Mouse (Mus musculus) left cerebral cortex, postnatal 14 days (tissue): ENCODE data around the gene Mettl24. TPM values are rescaled to one million over a fixed set of nuclear protein-coding genes. Genes with fewer than 3 reads are reported as not detected.

Experiments used
- DNase-seq, 2 experiments: peaks; one replicate each; pipeline ENCODE4 v3.0.0; 2021 to 2022; ENCODE audit warnings: low spot score in 2 of 2, mixed read lengths in 1 of 2
- intact Hi-C: fragments of 180-260 bp; cut with DNase I; formaldehyde crosslinking; loops from one replicate; pipeline ENCODE4 v1.15.1; 2025
- total RNA-seq, 2 experiments: library from RNA; stranded (reverse); gene quantifications; 2 replicates each; pipeline ENCODE4 v1.2.3; 2021

The Mettl24 gene
- total RNA-seq, 2 experiments from 2014 or later = 1.4 to 2.7 TPM

DNA sequence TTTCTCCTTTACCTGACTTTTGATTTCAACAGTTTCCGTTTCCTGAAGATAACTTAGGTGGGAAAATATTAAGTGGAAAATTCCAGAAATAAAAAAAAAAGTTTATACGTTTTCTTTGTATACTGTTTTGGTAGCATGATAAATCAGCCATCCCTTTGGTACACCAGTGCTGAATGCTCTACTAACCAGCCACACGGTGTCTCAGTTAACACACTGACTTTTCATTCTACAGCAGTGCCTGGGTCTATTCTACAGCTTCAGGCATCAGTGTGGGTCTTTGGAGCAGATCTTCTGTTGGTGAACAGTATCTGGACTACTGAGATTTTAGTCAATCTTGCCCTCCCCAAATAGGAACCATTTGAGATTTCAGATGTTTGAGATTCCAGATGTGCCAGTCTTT lies 4.6 kb upstream of the Mettl24 start:
- no peak for DNase-seq
- intact Hi-C loops = no loop called here

DNA sequence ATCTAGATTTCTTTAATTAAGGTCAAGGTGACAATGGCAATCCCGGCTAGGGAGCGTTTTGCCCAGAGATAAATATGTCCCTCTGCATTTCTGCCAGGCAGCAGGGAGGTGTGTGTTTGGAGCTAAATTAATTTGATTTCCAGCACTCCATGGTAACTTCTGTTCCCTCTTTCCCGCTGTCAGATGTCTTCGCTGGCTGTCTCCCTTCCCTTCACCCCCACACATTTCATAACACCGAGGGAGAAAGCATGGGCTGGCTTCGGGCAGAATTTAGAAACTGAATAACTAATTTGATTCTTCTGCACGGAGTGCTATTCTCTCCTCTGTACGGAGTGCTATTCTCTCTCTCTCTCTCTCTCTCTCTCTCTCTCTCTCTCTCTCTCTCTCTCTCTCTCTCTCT lies 612 bp upstream of the Mettl24 start:
- intact Hi-C loops = loop anchor here (2.0 to 5.0 kb wide), 3 partner anchors 45 to 200 kb away; partner anchors contain the start of genes Cdc40 and Wasf1

DNA sequence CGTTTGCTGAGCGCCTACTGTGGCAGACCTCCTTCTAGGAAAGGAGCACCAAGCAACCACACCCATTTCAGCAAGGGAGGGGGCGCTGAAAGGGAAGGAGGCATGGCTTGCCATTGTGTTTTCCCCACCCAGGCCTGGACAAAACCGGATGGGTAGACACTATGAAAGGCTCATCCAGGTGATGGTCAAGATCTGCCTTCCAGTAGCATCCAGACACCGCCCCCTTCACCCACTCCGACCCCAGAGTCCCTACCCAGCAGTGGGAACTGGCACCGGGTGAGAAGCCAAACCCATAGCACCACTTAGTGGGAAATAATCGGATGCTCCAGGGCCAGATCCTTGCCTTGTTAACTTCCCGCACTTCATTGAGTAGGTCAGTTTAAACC lies 779 bp downstream of the Mettl24 start:
- intact Hi-C loops = loop anchor here (2.0 to 5.0 kb wide), 3 partner anchors 43 to 199 kb away; partner anchors contain the start of genes Cdc40 and Wasf1
- DNase-seq = no peak

More for the DNA sequence above, 612 bp upstream of the Mettl24 start:
- peak; percentile 72 to 86 for DNase-seq

DNA sequence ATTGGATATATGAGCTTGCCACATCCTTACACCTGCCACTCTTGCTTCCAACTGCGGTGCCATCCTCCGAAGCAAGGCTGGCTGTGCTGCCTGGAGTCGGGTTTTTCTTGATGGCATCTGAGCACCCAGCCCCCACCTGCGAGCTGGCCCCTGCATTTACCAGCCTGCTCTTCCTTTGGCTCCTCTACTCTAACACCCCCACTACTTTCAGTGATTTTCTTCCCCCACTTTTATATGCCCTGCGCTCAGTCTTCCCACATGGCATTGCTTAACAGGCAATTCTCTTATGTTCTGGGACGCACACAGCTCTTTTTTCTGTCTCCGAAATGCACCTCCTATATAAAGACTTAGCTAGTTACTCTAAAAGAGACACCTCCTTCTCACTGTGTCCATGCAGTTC lies 1.2 kb downstream of the Mettl24 start:
- DNase-seq = peak; percentile 42 to 76
- intact Hi-C loops = loop anchor here (5.0 kb wide), 2 partner anchors 43 to 158 kb away; no protein-coding TSS in a partner anchor

DNA sequence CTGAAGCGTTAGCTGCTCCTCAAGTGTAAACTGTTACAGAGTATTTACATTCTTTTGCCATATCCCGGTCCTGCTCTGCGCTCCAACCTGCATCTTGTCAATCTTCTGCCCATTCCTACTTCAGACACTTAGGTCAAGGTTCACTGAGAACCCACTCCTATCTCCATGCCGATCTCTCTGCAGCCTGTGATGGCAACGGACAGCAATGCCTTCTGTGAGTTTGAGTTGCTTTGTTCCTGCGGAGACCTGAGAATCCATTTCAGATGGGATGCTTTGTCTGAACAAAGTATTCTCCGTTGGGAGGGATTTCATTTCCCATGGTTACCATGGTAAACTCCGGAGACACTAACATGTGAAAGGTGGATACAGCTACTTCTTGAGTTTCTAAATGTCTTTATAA lies 2.6 kb downstream of the Mettl24 start:
- DNase-seq = no peak
- intact Hi-C loops = loop anchor here (5.0 kb wide), 1 partner anchor 67 kb away; no protein-coding TSS in a partner anchor

DNA sequence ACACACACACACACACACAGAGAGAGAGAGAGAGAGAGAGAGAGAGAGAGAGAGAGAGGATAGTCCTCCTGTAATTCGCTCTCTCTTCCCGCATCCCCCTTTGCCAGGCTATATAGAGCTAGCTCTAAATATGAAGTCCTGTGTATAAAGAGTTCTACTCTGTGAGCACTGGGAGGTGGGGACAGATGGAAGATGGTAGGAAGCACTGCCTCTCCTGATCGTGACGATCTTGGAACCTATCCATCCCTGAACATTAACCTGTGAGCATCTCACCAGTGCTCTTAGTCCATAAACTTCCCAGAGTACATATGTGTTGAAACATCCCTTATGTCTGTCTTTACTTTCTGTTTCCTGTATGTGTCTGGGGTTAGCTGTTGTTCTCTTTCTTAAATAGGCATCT lies 3.9 kb downstream of the Mettl24 start:
- DNase-seq = no peak

DNA sequence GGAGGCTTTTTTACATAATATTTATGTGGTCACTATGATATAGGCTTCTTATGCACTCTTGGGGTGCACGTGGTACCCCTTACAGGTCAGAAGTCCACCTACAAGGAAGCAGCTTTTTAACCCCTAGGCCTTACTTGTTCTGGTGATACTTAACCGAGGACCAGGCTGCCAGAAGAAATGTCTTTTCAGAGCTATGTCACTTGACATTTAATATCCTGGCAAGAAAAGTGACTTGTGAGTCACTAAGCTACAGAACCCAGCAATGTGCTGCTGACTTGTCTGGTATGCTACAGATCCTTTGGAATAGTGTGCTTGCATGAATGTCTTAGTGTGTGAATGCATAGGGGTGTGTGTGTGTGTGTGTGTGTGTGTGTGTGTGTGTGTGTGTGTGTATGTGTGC lies 4.3 kb downstream of the Mettl24 start:
- intact Hi-C loops = loop anchor here (5.0 kb wide), 1 partner anchor 65 kb away; no protein-coding TSS in a partner anchor
- DNase-seq = peak in 1 of 2 experiments; percentile 54

More for the DNA sequence above, 3.9 kb downstream of the Mettl24 start:
- intact Hi-C loops = loop anchor here (5.0 kb wide), 1 partner anchor 65 kb away; no protein-coding TSS in a partner anchor

DNA sequence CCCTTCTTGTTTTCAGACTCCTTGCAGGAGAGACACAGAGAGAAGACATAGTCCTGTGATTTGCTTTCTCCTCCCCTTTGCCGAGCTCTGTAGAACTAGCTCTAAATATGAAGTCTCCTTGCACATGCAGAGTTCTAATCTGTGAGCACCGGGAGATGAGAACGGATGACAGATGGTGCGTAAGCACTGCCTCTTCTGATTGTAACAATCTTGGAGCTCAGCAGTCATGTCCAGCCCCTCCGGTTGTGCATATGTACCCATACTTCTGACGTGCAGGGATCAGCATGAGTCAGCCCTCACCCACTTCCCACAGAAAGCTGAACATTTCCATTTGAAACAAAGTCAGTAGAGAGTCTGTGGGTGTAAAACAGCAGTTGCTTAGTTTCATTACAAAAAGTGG lies 5.2 kb downstream of the Mettl24 start:
- DNase-seq = peak; percentile 73 to 76
- intact Hi-C loops = loop anchor here (5.0 kb wide), 1 partner anchor 64 kb away; no protein-coding TSS in a partner anchor

DNA sequence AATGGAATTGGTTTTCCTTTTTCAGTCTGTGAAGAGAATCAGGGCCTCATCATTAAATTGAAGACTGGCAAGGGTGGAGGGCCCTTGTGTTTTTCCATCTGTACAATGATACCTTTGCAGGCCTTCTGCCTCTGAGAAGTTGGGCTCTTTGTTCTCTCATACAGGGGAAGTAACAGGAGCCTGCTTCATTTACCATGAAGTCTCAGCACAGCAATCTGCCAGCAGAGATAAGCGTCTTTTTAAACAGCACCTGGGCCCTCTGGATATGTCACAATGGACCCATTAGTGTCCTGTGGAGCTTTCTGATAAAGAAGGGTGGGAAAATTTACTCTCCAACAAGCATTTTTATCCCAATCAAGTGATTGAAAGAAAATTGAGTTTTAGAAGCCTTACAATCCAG lies 5.8 kb downstream of the Mettl24 start:
- intact Hi-C loops = loop anchor here (5.0 kb wide), 1 partner anchor 63 kb away; no protein-coding TSS in a partner anchor

DNA sequence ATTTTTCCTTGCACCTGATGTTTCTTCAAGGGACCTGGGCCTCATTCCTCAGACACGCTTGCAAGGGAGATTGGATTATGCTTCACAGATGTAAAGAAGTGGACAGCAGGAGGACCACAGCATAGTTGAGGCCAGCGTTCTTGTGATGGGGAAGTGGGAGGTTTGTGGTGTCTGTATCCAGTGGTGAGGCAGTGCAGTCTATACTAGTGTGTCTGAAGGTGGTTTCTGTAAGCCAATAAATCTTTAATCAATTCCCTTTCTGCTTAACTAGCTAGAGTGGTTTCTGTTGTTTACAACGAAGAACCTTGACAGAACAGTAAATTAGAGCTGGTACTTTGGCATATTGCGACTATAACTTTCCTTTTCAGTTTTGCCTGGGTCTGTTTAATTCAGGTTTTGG lies 15.6 kb downstream of the Mettl24 start:
- intact Hi-C loops = no loop called here
- DNase-seq = peak in 1 of 2 experiments; percentile 1

More for the DNA sequence above, 5.8 kb downstream of the Mettl24 start:
- DNase-seq = no peak

DNA sequence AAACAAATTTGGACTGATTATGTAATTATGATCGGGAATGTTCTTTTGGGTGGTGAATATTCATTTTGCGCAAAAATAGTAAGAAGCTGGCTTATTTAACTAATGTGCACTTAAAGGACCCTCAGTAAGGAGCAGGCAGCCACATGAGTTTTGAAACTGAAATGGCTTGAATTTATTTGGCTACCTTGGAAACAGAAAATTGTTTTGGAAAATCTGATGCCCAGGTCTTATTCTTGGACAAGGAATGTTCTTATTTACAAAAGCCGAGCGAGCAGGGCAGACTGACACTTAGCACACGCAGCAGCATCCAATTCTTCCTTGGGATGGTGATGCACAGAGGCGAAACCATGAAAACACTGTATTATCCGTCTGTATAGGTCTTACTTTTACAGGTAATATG lies 28.0 kb downstream of the Mettl24 start:
- intact Hi-C loops = no loop called here
- DNase-seq = peak; percentile 3 to 61

DNA sequence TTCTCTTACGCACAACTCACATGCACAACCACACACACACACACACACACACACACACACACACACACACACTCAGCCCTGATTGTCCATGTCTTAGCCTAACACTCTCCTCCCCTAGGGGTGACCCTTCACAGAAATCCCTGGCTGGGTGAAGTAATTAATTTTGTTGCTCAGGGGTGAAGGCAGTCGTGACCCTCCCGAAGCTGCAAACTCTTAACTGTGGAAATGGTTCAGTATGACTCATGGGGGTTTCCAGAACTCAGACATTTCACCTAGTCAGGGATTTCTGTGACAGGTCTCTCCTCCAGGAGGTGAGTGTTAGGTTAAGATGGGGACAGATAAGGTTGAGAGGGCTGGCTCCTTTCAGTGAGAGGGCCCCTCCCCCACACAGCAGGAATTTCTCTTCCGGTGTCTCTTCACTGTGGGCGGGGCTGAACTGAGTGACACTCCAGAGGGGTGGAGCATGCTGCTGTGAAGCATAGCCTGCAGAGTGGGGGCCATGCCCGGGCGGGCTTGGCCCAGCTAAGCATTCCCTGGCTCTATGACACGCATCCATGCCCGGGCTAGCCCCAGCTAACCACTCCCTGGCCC lies 30.0 kb downstream of the Mettl24 start:
- peak in 1 of 2 experiments; percentile 2 for DNase-seq
- intact Hi-C loops = no loop called here

DNA sequence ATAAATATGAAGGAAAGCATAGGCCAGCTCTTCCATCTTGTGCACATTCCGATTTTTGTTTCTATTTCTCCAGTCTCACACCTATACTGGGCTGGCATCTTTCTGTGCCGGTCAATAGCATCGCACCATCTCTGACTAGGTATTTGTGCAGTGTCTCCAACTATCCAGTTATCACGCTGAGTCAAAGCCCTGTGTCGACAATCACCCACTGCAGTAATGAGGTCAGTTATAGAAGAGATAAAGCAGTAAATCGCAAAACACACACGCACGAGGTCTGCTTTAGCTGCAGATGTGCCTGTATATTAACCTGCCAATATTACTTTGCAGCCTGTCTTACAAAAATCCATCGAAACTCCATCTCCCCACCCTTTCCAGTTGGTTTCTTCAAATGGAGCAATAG lies 30.7 kb downstream of the Mettl24 start:
- intact Hi-C loops = no loop called here
- peak in 1 of 2 experiments; percentile 1 for DNase-seq

DNA sequence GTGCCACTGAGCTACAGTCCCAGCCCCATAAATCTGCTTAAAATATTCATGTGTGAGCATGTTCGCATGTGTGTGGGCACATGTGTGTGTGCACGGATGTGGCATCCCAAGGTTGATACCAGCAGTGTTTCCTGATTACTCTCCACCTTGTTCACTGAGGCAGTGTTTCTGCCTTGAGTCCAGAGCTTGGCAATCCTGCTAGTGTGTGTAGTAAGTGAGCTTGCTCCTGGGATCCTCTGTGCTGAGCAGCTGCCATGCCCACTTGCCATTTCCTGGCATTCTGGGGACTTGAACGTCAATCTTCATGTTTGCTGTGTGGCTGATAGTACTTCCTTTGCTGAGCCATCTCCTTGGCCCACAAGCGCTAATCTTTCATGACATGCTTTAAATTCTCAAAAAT lies 32.1 kb downstream of the Mettl24 start:
- peak in 1 of 2 experiments; percentile 14 for DNase-seq
- intact Hi-C loops = no loop called here

DNA sequence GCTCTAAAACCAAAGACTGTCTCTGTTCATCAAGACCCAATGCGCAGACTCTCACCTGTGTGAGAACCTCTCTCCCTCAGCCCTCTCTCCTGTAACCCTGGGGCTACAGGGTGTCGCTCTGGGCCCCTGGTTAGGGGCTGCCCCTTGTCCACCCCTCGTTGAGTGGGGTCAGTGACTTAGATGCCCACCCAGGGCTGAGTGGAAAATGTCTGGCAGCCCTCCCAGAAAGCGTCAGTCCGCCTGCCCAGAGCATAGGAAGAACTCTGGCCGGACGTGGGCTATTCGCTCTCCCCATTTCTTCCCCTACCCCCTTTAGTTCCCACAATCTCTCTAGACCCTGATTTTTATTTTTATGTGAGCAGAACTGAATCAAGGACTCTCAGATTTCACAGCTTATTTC lies 33.2 kb downstream of the Mettl24 start:
- intact Hi-C loops = no loop called here
- DNase-seq = peak in 1 of 2 experiments; percentile 3

DNA sequence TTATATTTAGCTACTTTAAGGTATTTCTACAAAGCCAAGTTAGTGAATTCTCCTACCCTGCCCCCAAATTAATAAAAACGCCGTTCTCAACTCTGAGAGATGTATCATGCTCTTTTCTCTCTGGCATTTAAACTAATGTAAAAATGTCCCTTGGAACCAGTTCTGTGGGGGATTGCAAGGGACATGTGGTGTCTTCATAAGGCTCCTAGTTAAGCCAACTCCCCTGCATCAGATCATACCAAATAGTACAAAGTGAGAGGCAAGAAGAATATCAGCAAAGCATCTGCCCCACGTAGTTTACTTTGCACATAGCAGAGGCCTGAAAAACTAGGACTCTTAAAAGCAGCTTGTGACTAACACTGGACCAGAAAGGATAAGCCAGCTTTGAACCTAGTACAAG lies 33.6 kb downstream of the Mettl24 start:
- peak; percentile 25 to 72 for DNase-seq
- intact Hi-C loops = no loop called here

DNA sequence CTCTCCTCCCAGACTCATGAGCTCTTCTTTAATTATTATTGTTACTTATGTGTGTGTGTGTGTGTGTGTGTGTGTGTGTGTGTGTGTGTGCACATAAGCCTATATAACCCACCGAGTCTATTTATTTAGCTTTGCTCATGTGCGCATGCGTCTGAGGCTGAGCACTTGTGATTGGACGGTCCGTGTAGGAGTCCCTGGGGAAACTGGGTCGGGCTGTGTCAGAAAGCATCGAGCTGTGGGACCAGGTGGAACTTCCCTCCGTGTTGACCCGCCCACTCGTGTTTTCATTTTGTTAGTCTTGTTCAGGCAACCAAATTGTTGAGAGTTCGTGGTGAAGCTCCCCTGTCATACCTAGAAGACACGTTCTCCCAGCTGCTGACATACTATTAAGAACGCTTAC lies 35.3 kb downstream of the Mettl24 start:
- DNase-seq = peak in 1 of 2 experiments; percentile 0
- intact Hi-C loops = no loop called here

DNA sequence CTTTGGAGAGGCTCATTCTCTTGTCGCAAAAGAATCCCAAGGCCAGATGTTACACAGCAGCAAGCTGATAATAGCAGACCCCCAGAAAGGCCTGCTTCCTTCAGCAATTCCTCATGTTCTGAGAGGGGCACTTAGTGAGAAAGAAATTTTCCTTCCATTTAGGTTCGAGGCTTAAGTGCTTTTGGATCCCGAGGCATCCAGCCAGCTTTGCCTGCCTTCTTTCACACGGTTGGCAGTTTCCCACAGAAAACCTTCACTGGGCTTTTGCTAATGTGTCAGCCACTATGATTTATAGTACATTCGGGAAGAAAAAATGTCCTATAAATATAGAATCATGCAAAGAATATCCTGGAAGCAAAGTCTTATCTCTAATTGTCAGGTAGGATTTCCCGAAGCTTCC lies 36.0 kb downstream of the Mettl24 start:
- intact Hi-C loops = no loop called here
- no peak for DNase-seq

DNA sequence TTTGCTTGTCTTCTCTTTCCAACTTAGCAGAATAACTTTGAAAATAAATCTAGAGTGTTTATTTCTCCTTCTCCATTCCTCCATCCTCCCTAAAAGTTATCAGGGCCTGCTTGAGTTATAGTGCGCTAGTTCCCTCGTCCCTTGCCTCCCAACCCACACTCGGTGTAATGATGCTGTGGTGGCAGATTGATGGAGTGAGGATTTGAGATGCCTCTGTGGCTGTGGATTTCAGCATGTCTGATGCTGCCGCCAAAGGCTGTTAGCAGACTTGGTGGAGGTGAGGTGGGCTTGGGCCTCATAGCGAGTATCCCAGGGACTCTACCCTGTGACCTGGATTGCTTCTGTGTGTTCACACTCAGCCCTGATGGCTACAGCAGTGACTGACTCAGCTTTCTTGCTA lies 37.8 kb downstream of the Mettl24 start:
- DNase-seq = no peak
- intact Hi-C loops = no loop called here

DNA sequence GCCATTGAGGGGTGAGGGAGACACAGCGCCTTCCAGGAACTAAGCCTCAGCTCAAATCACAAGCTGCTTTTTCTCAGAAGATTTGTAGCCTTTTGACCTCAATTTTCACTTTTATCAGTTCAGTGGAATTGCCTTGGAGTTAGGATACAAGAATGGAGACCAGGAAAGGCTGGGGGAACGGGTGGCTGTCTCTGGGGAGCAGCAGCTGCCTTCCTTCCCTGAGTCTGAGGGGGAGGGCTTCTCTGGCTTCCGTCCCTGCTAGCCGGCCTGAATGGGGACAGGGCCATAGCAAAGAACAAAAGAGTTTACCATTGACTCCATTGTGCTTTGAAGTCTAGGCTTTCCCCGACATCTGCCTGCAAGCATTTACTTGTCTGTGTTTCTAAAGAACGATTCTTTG lies 41.3 kb downstream of the Mettl24 start:
- intact Hi-C loops = no loop called here

DNA sequence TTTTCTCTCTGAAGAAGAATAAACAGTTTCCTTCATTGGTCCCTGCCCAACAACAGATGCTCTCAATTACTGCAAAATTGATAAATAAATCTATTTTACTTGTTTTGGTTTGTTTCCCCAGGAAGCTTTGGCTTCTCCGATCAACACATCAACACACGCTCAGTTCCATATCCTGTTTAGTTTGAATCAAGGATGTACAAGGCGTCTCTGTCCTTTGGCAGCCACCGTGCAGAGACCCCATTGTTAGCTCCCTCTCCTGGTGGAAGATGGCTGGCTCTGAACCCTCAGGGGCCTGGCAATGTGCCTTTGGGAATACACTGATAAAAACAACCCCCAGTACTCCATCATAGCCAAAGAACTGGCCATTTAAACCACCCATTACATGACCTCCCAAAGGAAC lies 42.0 kb downstream of the Mettl24 start:
- intact Hi-C loops = loop anchor here (5.0 kb wide), 1 partner anchor 43 kb away; the partner anchor contains the start of gene Mettl24
- DNase-seq = no peak

More for the DNA sequence above, 41.3 kb downstream of the Mettl24 start:
- no peak for DNase-seq
